Mouse (Mus musculus) macrophage (primary cell): ENCODE data around the gene Tpcn2. TPM values are rescaled to one million over a fixed set of nuclear protein-coding genes. Genes with fewer than 3 reads are reported as not detected.

Experiments used
- H3K27ac ChIP-seq: fragments of 350-480 bp; formaldehyde crosslinking; 2 replicates; pipeline ENCODE4 v1.9.0; 2021
- H3K36me3 ChIP-seq: fragments of 350-480 bp; formaldehyde crosslinking; 2 replicates; pipeline ENCODE4 v1.9.0; 2021; ENCODE audit errors: inconsistent target
- H3K4me3 ChIP-seq: fragments of 350-480 bp; formaldehyde crosslinking; 2 replicates; pipeline ENCODE4 v1.9.0; 2021; ENCODE audit errors: inconsistent target
- H3K79me2 ChIP-seq: fragments of 350-480 bp; formaldehyde crosslinking; 2 replicates; pipeline ENCODE4 v1.9.0; 2021; ENCODE audit errors: inconsistent target
- WGBS: methylation state at CpG from one replicate; pipeline ENCODE4 v1.1.7; 2026; ENCODE audit warnings: inconsistent platforms; ENCODE audit not compliant: missing documents; 5-methylcytosine and 5-hydroxymethylcytosine counted together
- polyA plus RNA-seq: library from polyadenylated mRNA; stranded (reverse); fragments of 250-400 nt; gene quantifications from 3 replicates; pipeline ENCODE4 v1.2.4, GENCODE M21; 2018; ENCODE audit warnings: inconsistent platforms

The Tpcn2 gene
- polyA plus RNA-seq, 1 experiment from 2014 or later: 52.0 TPM

GRCm38 (mm10) chr7:145242028-145242427 lies 41.8 kb downstream of the Tpcn2 start:
- no peak overlapping the region for H3K27ac ChIP-seq
- no peak overlapping the region for H3K4me3 ChIP-seq
- H3K36me3 ChIP-seq: no peaks in the 10 kb centered on the region
- H3K79me2 ChIP-seq: no peaks in the 10 kb centered on the region
- 89% methylated on average over 9 of the region's 9 CpGs for WGBS

GRCm38 (mm10) chr7:145240929-145241328 lies 42.9 kb downstream of the Tpcn2 start:
- Histone ChIP-seq H3K4me3 (no peak overlapping the region), H3K36me3 (no peaks in the 10 kb centered on the region), H3K79me2 (no peaks in the 10 kb centered on the region), H3K27ac (no peak overlapping the region)
- WGBS: 93% methylated on average over 3 of the region's 4 CpGs

GRCm38 (mm10) chr7:145239736-145240505 lies 43.9 kb downstream of the Tpcn2 start:
- Histone ChIP-seq H3K79me2 (no peaks in the 10 kb centered on the region), H3K36me3 (no peaks in the 10 kb centered on the region), H3K4me3 (no peak overlapping the region), H3K27ac (no peak overlapping the region)
- WGBS: 94% methylated on average over 8 of the region's 8 CpGs

GRCm38 (mm10) chr7:145239145-145239544 lies 44.7 kb downstream of the Tpcn2 start:
- WGBS: 97% methylated on average over 6 of the region's 6 CpGs
- Histone ChIP-seq H3K4me3 (no peak overlapping the region), H3K27ac (no peak overlapping the region), H3K36me3 (no peaks in the 10 kb centered on the region), H3K79me2 (no peaks in the 10 kb centered on the region)

GRCm38 (mm10) chr7:145234841-145235790 lies 48.7 kb downstream of the Tpcn2 start:
- H3K36me3 ChIP-seq: no peaks in the 10 kb centered on the region
- 91% methylated on average over 10 of the region's 10 CpGs for WGBS
- no peak overlapping the region for H3K4me3 ChIP-seq
- no peaks in the 10 kb centered on the region for H3K79me2 ChIP-seq
- H3K27ac ChIP-seq: no peak overlapping the region

GRCm38 (mm10) chr7:145231659-145232058 lies 52.2 kb downstream of the Tpcn2 start:
- Histone ChIP-seq H3K79me2 (no peaks in the 10 kb centered on the region), H3K36me3 (no peaks in the 10 kb centered on the region), H3K27ac (no peak overlapping the region), H3K4me3 (no peak overlapping the region)
- 89% methylated on average over 8 of the region's 9 CpGs for WGBS

- WGBS: 89% methylated on average over 6 of the region's 6 CpGs
- no peaks in the 10 kb centered on the region for H3K36me3 ChIP-seq
- no peaks in the 10 kb centered on the region for H3K79me2 ChIP-seq
- H3K27ac ChIP-seq: no peak overlapping the region
- no peak overlapping the region for H3K4me3 ChIP-seq
Observed at GRCm38 (mm10) chr7:145226641-145227040, 57.2 kb downstream of the Tpcn2 start.

- no peak overlapping the region for H3K27ac ChIP-seq
- no peaks in the 10 kb centered on the region for H3K36me3 ChIP-seq
- H3K79me2 ChIP-seq: no peaks in the 10 kb centered on the region
- 95% methylated on average over 6 of the region's 6 CpGs for WGBS
- H3K4me3 ChIP-seq: no peak overlapping the region
Observed at GRCm38 (mm10) chr7:145225626-145226025, 58.2 kb downstream of the Tpcn2 start.

- Histone ChIP-seq H3K36me3 (no peaks in the 10 kb centered on the region), H3K79me2 (no peaks in the 10 kb centered on the region), H3K4me3 (no peak overlapping the region), H3K27ac (no peak overlapping the region)
- 65% methylated on average over 2 of the region's 2 CpGs for WGBS
Observed at GRCm38 (mm10) chr7:145221841-145222689, 61.7 kb downstream of the Tpcn2 start.

GRCm38 (mm10) chr7:145221346-145221745 lies 62.5 kb downstream of the Tpcn2 start:
- WGBS: 89% methylated on average over 2 of the region's 2 CpGs
- no peak overlapping the region for H3K27ac ChIP-seq
- no peak overlapping the region for H3K4me3 ChIP-seq
- no peaks in the 10 kb centered on the region for H3K79me2 ChIP-seq
- no peaks in the 10 kb centered on the region for H3K36me3 ChIP-seq

GRCm38 (mm10) chr7:145219420-145219831 lies 64.4 kb downstream of the Tpcn2 start:
- no peaks in the 10 kb centered on the region for H3K79me2 ChIP-seq
- 93% methylated on average over 9 of the region's 9 CpGs for WGBS
- no peak overlapping the region for H3K4me3 ChIP-seq
- no peaks in the 10 kb centered on the region for H3K36me3 ChIP-seq
- no peak overlapping the region for H3K27ac ChIP-seq

- 64% methylated on average over 1 of the region's 1 CpGs for WGBS
- H3K4me3 ChIP-seq: no peak overlapping the region
- no peaks in the 10 kb centered on the region for H3K36me3 ChIP-seq
- H3K79me2 ChIP-seq: no peaks in the 10 kb centered on the region
- H3K27ac ChIP-seq: 0 out of 2 replicates have a peak overlapping the region, but pooled peaks have one; percentile 28
Observed at GRCm38 (mm10) chr7:145216591-145216990, 67.2 kb downstream of the Tpcn2 start.

- Histone ChIP-seq H3K79me2 (no peaks in the 10 kb centered on the region), H3K4me3 (no peak overlapping the region), H3K27ac (peak overlapping the region; percentile 28; the same call in 1 of the 2 replicates), H3K36me3 (no peaks in the 10 kb centered on the region)
- WGBS: 37% methylated on average over 4 of the region's 4 CpGs
Observed at GRCm38 (mm10) chr7:145215476-145215875, 68.3 kb downstream of the Tpcn2 start.
